Mouse (Mus musculus) kidney, adult 2 months (tissue): ENCODE measurements around the gene Catsperb.

Experiments
- CTCF ChIP-seq: fragments of 200-500 bp; conservative IDR thresholded peaks from 2 replicates; pipeline ENCODE4 v1.5.1; 2011; ENCODE audit warnings: low read depth, mild to moderate bottlenecking, control low read depth, low read length, moderate library complexity, mixed read lengths; ENCODE audit not compliant: insufficient read depth, insufficient read length
- POLR2A ChIP-seq: fragments of 200-500 bp; IDR thresholded peaks from one replicate; pipeline ENCODE4 v1.6.1; 2011; ENCODE audit warnings: low read depth, low read length, control low read depth

DNA sequence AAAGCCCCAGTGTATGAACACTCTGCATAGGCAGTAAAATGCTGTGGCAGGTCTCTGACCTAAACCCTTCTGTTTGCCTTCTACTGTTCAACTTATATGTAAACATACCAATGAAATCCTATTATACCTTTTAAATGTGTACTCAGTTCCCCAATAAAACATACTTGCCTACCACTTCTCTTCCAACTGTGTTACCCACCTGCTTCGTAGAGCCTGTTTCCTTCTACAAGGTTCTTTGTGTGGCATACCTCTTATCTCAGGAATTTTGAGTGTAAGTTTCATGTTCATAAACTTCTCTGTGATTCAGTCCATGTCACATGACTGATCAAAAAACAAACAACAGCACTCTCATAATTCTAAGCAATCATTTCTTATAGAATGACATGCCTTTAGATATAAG, 228.7 kb downstream of the Catsperb start:
- TF ChIP-seq CTCF (no peak), POLR2A (no peak)
